Mouse (Mus musculus) spleen, adult 2 months (tissue): Measurements from ENCODE around the gene Plppr2.

Source experiments
- CTCF ChIP-seq: fragments of 200-500 bp; IDR thresholded peaks from 2 replicates; pipeline ENCODE4 v1.5.1; 2011; ENCODE audit warnings: mild to moderate bottlenecking, inconsistent platforms; ENCODE audit not compliant: insufficient read depth, insufficient read length, insufficient replicate concordance; ENCODE audit errors: extremely low read depth
- POLR2A ChIP-seq: fragments of 200-500 bp; IDR thresholded peaks from 2 replicates; pipeline ENCODE4 v1.6.1; 2011; ENCODE audit warnings: low read depth, low read length, inconsistent platforms

GRCm38 (mm10) chr9:21960558-21961208, 23.9 kb downstream of the Plppr2 start:
- no peak for TF ChIP-seq POLR2A
- TF ChIP-seq CTCF = no peak
